Mouse (Mus musculus): ENCODE data around the gene Baiap2. TPM values are rescaled to one million over a fixed set of nuclear protein-coding genes. Genes with fewer than 3 reads are reported as not detected.
A peak's percentile ranks its signal among the peaks of the same experiment; 100 is the strongest.

Gene Baiap2
- total and polyA plus RNA-seq, 2 experiments from 2014 or later: 31.1 to 42.3 TPM

GRCm38 (mm10) chr11:119982236-119982635 lies 39.7 kb downstream of the Baiap2 start:
- no peak for TF ChIP-seq CTCF (IDR thresholded peaks at IDR 0.05; ENCODE audit: low read depth)
- no peak overlapping the region for H3K27ac ChIP-seq (ENCODE audit: low read depth, low read length)
- 94% methylated on average over 3 of the region's 3 CpGs for WGBS

GRCm38 (mm10) chr11:119983151-119983550 lies 40.6 kb downstream of the Baiap2 start:
- H3K27me3 ChIP-seq (ENCODE audit: insufficient read depth, low read length): no peaks in the 10 kb centered on the region
- no peak overlapping the region for H3K9ac ChIP-seq
- H3K27ac ChIP-seq (ENCODE audit: low read depth, low read length): no peak overlapping the region
- WGBS: 71% methylated on average over 2 of the region's 2 CpGs
- DNase-seq (no peak), ATAC-seq (no peak)
- no peak for TF ChIP-seq CTCF (IDR thresholded peaks at IDR 0.05; ENCODE audit: low read depth)
- H3K4me3 ChIP-seq (ENCODE audit: low read depth, low read length): no peak overlapping the region
- H3K36me3 ChIP-seq (ENCODE audit: insufficient read depth): peaks cover 14% of the 10 kb centered on the region; the same call in 1 of the 2 replicates
- no peaks in the 10 kb centered on the region for H3K4me1 ChIP-seq (ENCODE audit: insufficient read depth)
- no peaks in the 10 kb centered on the region for H3K9me3 ChIP-seq (ENCODE audit: low read length)
- no peak overlapping the region for H3K4me2 ChIP-seq (ENCODE audit: low read depth)

More at GRCm38 (mm10) chr11:119982236-119982635, 39.7 kb downstream of the Baiap2 start:
- Histone ChIP-seq H3K4me2 (ENCODE audit: low read depth) (no peak overlapping the region), H3K4me1 (ENCODE audit: insufficient read depth) (no peaks in the 10 kb centered on the region), H3K27me3 (ENCODE audit: insufficient read depth, low read length) (no peaks in the 10 kb centered on the region), H3K4me3 (ENCODE audit: low read depth, low read length) (no peak overlapping the region), H3K36me3 (ENCODE audit: insufficient read depth) (peaks cover 14% of the 10 kb centered on the region; the same call in 1 of the 2 replicates), H3K9ac (no peak overlapping the region), H3K9me3 (ENCODE audit: low read length) (no peaks in the 10 kb centered on the region)
- DNase-seq (no peak), ATAC-seq (no peak)

- ATAC-seq: no peak
- WGBS: 88% methylated on average over 9 of the region's 9 CpGs
- no peaks in the 10 kb centered on the region for H3K9me3 ChIP-seq (ENCODE audit: low read length)
- no peak for DNase-seq
- H3K4me2 ChIP-seq (ENCODE audit: low read depth): no peak overlapping the region
- no peak overlapping the region for H3K9ac ChIP-seq
- H3K4me1 ChIP-seq (ENCODE audit: insufficient read depth): peaks cover 12% of the 10 kb centered on the region; the same call in 1 of the 2 replicates
- H3K36me3 ChIP-seq (ENCODE audit: insufficient read depth): peaks cover 6% of the 10 kb centered on the region; the same call in 1 of the 2 replicates
- H3K4me3 ChIP-seq (ENCODE audit: low read depth, low read length): no peak overlapping the region
- no peaks in the 10 kb centered on the region for H3K27me3 ChIP-seq (ENCODE audit: insufficient read depth, low read length)
- H3K27ac ChIP-seq (ENCODE audit: low read depth, low read length): 0 out of 2 replicates have a peak overlapping the region, but pooled peaks have one; percentile 35
- TF ChIP-seq CTCF (IDR thresholded peaks at IDR 0.05; ENCODE audit: low read depth): no peak
Measured at GRCm38 (mm10) chr11:119986751-119987425, 44.3 kb downstream of the Baiap2 start.

GRCm38 (mm10) chr11:119987876-119988275 lies 45.3 kb downstream of the Baiap2 start:
- H3K9me3 ChIP-seq (ENCODE audit: low read length): no peaks in the 10 kb centered on the region
- H3K27ac ChIP-seq (ENCODE audit: low read depth, low read length): no peak overlapping the region
- ATAC-seq (no peak), DNase-seq (no peak)
- no peak overlapping the region for H3K9ac ChIP-seq
- no peak overlapping the region for H3K4me2 ChIP-seq (ENCODE audit: low read depth)
- no peaks in the 10 kb centered on the region for H3K27me3 ChIP-seq (ENCODE audit: insufficient read depth, low read length)
- WGBS: 73% methylated on average over 7 of the region's 7 CpGs
- no peak for TF ChIP-seq CTCF (IDR thresholded peaks at IDR 0.05; ENCODE audit: low read depth)
- no peak overlapping the region for H3K4me3 ChIP-seq (ENCODE audit: low read depth, low read length)
- peaks cover 12% of the 10 kb centered on the region; the same call in 1 of the 2 replicates for H3K4me1 ChIP-seq (ENCODE audit: insufficient read depth)
- H3K36me3 ChIP-seq (ENCODE audit: insufficient read depth): peaks cover 6% of the 10 kb centered on the region; the same call in 1 of the 2 replicates

DNA sequence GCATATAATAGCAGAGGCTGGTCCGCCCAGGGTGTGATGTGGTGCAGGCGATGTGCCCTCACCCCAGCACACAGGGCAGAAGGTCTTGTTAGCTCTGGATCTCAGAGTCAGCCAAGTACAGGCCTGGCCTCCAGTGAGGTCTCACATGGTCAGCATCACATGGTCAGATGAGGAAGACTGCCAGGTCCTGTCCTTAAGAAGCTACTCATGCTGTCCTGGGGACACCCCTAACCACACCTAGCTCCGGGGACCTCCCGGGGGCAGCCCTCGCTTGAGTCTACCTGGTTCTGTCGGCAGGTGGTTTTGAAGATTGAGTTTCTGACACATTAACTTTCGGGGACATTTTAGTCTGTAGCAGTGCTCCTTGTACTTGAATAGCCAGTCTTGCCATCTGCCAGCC lies 45.8 kb downstream of the Baiap2 start:
- WGBS: 84% methylated on average over 7 of the region's 7 CpGs
- Histone ChIP-seq H3K36me3 (ENCODE audit: insufficient read depth) (peaks cover 6% of the 10 kb centered on the region; the same call in 1 of the 2 replicates), H3K4me1 (ENCODE audit: insufficient read depth) (peaks cover 12% of the 10 kb centered on the region; the same call in 1 of the 2 replicates), H3K27ac (ENCODE audit: low read depth, low read length) (no peak overlapping the region), H3K9ac (no peak overlapping the region), H3K9me3 (ENCODE audit: low read length) (no peaks in the 10 kb centered on the region), H3K4me2 (ENCODE audit: low read depth) (no peak overlapping the region), H3K4me3 (ENCODE audit: low read depth, low read length) (no peak overlapping the region), H3K27me3 (ENCODE audit: insufficient read depth, low read length) (no peaks in the 10 kb centered on the region)
- no peak for DNase-seq
- TF ChIP-seq CTCF (IDR thresholded peaks at IDR 0.05; ENCODE audit: low read depth): no peak
- no peak for ATAC-seq

- peaks cover 12% of the 10 kb centered on the region; the same call in 1 of the 2 replicates for H3K4me1 ChIP-seq (ENCODE audit: insufficient read depth)
- WGBS: 7% methylated on average over 10 of the region's 10 CpGs
- no peak overlapping the region for H3K9ac ChIP-seq
- peak; percentile 55 for DNase-seq
- H3K36me3 ChIP-seq (ENCODE audit: insufficient read depth): peaks cover 5% of the 10 kb centered on the region; the same call in 1 of the 2 replicates
- no peak overlapping the region for H3K4me3 ChIP-seq (ENCODE audit: low read depth, low read length)
- H3K4me2 ChIP-seq (ENCODE audit: low read depth): no peak overlapping the region
- ATAC-seq: peak; percentile 59
- no peak overlapping the region for H3K27ac ChIP-seq (ENCODE audit: low read depth, low read length)
- H3K9me3 ChIP-seq (ENCODE audit: low read length): no peaks in the 10 kb centered on the region
- TF ChIP-seq CTCF (IDR thresholded peaks at IDR 0.05; ENCODE audit: low read depth): no peak; the same call in 1 of the 2 replicates
- no peaks in the 10 kb centered on the region for H3K27me3 ChIP-seq (ENCODE audit: insufficient read depth, low read length)
Measured at GRCm38 (mm10) chr11:119989115-119989564, 46.6 kb downstream of the Baiap2 start.

DNA sequence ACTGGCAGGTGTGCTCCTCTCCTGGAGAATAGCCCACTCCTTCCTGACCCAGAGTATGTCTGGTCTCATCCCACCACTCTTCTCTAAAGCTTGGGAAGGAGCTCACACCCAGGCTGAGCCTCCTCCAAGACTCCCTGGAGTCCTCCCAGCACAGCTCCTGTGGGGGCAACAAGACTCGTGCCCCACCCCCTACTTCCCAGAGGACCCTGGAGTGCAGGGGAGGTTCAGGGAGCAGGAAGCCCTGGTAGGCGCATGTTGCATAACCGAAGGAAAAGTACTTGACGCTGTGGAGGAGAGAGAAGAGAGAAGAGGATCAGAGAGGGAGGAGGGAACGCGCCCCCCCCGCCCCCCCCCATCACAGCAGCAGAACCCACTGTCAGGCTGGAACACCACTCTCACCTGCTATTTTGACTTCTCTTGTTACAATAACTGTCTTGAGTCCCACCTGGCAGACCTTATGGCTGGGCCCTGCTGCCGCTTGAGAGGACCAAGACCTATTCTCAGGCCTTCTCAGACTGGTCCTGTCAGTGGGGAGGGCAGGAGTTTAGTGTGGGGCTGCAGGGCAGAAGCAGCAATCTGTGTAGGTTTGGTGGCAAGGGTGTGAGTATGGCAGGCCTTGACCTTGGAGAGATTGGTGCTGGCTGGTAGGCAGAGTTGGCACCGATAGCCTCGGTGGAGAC lies 48.2 kb downstream of the Baiap2 start:
- H3K36me3 ChIP-seq (ENCODE audit: insufficient read depth): peaks cover 19% of the 10 kb centered on the region
- H3K4me2 ChIP-seq (ENCODE audit: low read depth): no peak overlapping the region
- DNase-seq (no peak), ATAC-seq (no peak)
- peaks cover 12% of the 10 kb centered on the region; the same call in 1 of the 2 replicates for H3K4me1 ChIP-seq (ENCODE audit: insufficient read depth)
- H3K27ac ChIP-seq (ENCODE audit: low read depth, low read length): no peak overlapping the region
- no peak for TF ChIP-seq CTCF (IDR thresholded peaks at IDR 0.05; ENCODE audit: low read depth)
- no peaks in the 10 kb centered on the region for H3K9me3 ChIP-seq (ENCODE audit: low read length)
- 46% methylated on average over 10 of the region's 10 CpGs for WGBS
- H3K27me3 ChIP-seq (ENCODE audit: insufficient read depth, low read length): no peaks in the 10 kb centered on the region
- no peak overlapping the region for H3K4me3 ChIP-seq (ENCODE audit: low read depth, low read length)
- no peak overlapping the region for H3K9ac ChIP-seq
